Mouse (Mus musculus): ENCODE data around the gene Mns1.
"Not testable (repeated sequence)": the region's sequence is repeated elsewhere in the genome, so short reads cannot be mapped to it uniquely, and the experiment has no call there.

Gene Mns1

GRCm38 (mm10) chr9:72437822-72438701 is at the start of gene Mns1:
Gene Mns1 (plus strand): TSS chr9:72438011.
- DNase-seq (ENCODE audit: inconsistent age in 2 of 2, low spot score in 1 of 2), result peak; percentile 94 to 98

GRCm38 (mm10) chr9:72388934-72389333 is 48.9 kb upstream of the Mns1 start:
- no peak for DNase-seq (ENCODE audit: inconsistent age in 2 of 2, low spot score in 1 of 2)

GRCm38 (mm10) chr9:72389431-72390002 is 48.3 kb upstream of the Mns1 start:
- DNase-seq (ENCODE audit: inconsistent age in 2 of 2, low spot score in 1 of 2), result no peak

GRCm38 (mm10) chr9:72390321-72391077 is 47.3 kb upstream of the Mns1 start:
- DNase-seq (ENCODE audit: inconsistent age in 2 of 2, low spot score in 1 of 2), result peak in 1 of 2 experiments; percentile 24

GRCm38 (mm10) chr9:72392686-72393085 is 45.1 kb upstream of the Mns1 start:
- DNase-seq (ENCODE audit: inconsistent age in 2 of 2, low spot score in 1 of 2), result no peak

- DNase-seq (ENCODE audit: inconsistent age in 2 of 2, low spot score in 1 of 2), result no peak
Observed at GRCm38 (mm10) chr9:72393238-72393637, 44.6 kb upstream of the Mns1 start.

- DNase-seq (ENCODE audit: inconsistent age in 2 of 2, low spot score in 1 of 2), result no peak
Observed at GRCm38 (mm10) chr9:72393869-72394341, 43.9 kb upstream of the Mns1 start.

GRCm38 (mm10) chr9:72400121-72400520 is 37.7 kb upstream of the Mns1 start:
- DNase-seq (ENCODE audit: inconsistent age in 2 of 2, low spot score in 1 of 2), result no peak

- not testable (repeated sequence) for DNase-seq (ENCODE audit: inconsistent age in 2 of 2, low spot score in 1 of 2)
Observed at GRCm38 (mm10) chr9:72401769-72402168, 36.0 kb upstream of the Mns1 start.

GRCm38 (mm10) chr9:72403421-72403820 is 34.4 kb upstream of the Mns1 start:
- DNase-seq (ENCODE audit: inconsistent age in 2 of 2, low spot score in 1 of 2), result no peak

GRCm38 (mm10) chr9:72404446-72404845 is 33.4 kb upstream of the Mns1 start:
- no peak for DNase-seq (ENCODE audit: inconsistent age in 2 of 2, low spot score in 1 of 2)

GRCm38 (mm10) chr9:72404934-72405333 is 32.9 kb upstream of the Mns1 start:
- DNase-seq (ENCODE audit: inconsistent age in 2 of 2, low spot score in 1 of 2), result no peak

- DNase-seq (ENCODE audit: inconsistent age in 2 of 2, low spot score in 1 of 2), result no peak
Observed at GRCm38 (mm10) chr9:72405882-72406638, 31.8 kb upstream of the Mns1 start.

- peak; percentile 71 to 91 for DNase-seq (ENCODE audit: inconsistent age in 2 of 2, low spot score in 1 of 2)
Observed at GRCm38 (mm10) chr9:72408131-72408586, 29.7 kb upstream of the Mns1 start.

- no peak for DNase-seq (ENCODE audit: inconsistent age in 2 of 2, low spot score in 1 of 2)
Observed at GRCm38 (mm10) chr9:72409381-72410225, 28.2 kb upstream of the Mns1 start.

GRCm38 (mm10) chr9:72411746-72412145 is 26.1 kb upstream of the Mns1 start:
- no peak for DNase-seq (ENCODE audit: inconsistent age in 2 of 2, low spot score in 1 of 2)

- no peak for DNase-seq (ENCODE audit: inconsistent age in 2 of 2, low spot score in 1 of 2)
Observed at GRCm38 (mm10) chr9:72418443-72418842, 19.4 kb upstream of the Mns1 start.

GRCm38 (mm10) chr9:72420490-72420889 is 17.3 kb upstream of the Mns1 start:
- no peak for DNase-seq (ENCODE audit: inconsistent age in 2 of 2, low spot score in 1 of 2)

GRCm38 (mm10) chr9:72422284-72422683 is 15.5 kb upstream of the Mns1 start:
- no peak for DNase-seq (ENCODE audit: inconsistent age in 2 of 2, low spot score in 1 of 2)

GRCm38 (mm10) chr9:72422753-72423152 is 15.1 kb upstream of the Mns1 start:
- DNase-seq (ENCODE audit: inconsistent age in 2 of 2, low spot score in 1 of 2), result no peak

All from adrenal gland, adult (tissue).